Mouse (Mus musculus) layer of hippocampus, postnatal 14 days (tissue): ENCODE measurements around the gene C77080. TPM values are rescaled to one million over a fixed set of nuclear protein-coding genes. Genes with fewer than 3 reads are reported as not detected.

Source experiments
- DNase-seq, 2 experiments: peaks; one replicate each; pipeline ENCODE4 v3.0.0; 2021 to 2022; ENCODE audit warnings: low spot score in 2 of 2, mixed read lengths in 1 of 2
- long read RNA-seq, 2 experiments: library from polyadenylated mRNA; stranded (forward); transcript quantifications; one replicate each; pipeline ENCODE4 v2.0.0; 2021
- total RNA-seq, 2 experiments: library from RNA; stranded (reverse); gene quantifications; 2 replicates each; pipeline ENCODE4 v1.2.3; 2021

Gene C77080
- total RNA-seq, result 10 to 100 TPM; 10.7 to 11.7 TPM
- long read RNA-seq, experiment 1, partial matches to known transcripts, result 6 of 21 reads
- long read RNA-seq, experiment 1, other reads (novel, unspliced or antisense), result 15 of 21 reads
- long read RNA-seq, experiment 2, full-length matches to known transcripts, result 1 of 70 reads
- long read RNA-seq, experiment 2, partial matches to known transcripts, result 8 of 70 reads
- long read RNA-seq, experiment 2, other reads (novel, unspliced or antisense), result 61 of 70 reads

DNA sequence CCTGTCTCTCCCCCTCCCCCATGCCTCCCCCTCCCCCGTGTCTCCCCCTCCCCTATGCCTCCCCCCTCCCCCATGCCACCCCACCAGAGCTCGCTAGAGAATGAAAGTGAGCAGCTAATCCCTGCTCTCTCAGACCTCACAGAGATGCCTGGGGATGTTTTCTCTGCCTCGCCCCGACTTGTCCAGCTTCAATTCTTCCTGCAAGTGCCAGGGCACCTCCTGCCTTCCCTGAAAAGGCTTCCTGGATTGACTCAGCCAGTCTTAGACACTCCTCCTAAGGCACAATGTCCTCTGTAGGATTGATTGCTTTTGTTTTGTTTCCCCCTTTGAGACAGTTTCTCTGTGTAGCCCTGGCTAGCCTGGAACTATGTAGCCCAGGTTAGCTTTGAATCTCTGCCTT is at the start of gene C77080:
Gene C77080 (minus strand): TSS at position 209 of the 400 bp plus-strand sequence.
- no peak for DNase-seq

DNA sequence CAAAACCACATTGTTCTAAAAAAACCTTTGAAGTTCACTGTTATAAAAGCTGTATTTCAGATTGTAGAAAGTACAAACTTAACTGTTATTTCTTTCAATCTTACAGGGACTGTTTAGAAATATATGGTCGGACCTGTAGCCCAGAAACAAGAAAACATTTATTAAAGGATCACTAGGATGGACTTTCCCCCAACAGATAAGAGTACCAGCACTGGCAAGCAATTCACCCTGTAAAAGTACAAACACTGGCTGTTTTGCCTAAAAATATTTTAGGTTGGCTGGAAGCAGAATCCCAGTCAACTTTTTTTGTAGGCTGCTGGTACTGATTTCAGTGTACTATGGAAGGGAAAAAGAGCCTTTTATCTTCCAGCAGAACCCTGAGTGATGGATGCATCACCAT is 46.7 kb upstream of the C77080 start:
- no peak for DNase-seq

DNA sequence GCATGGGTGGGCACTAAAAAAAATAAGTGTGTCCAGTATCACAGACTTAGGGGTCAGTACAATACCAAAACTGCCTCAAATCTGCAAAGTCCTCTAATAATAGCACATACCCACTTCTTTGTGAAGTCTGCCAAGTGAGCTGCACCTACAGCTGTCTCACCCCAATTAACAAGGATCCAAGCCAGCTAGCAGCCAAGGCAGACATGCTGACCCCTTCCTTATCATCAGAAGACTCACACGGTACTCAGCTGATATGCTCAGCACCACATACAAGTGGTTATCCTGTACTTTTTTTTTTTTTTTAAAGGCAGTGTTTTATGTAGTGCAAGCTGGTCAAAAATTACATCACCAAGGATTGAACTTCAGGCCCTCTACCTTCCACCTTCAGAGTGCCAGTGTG is 43.1 kb upstream of the C77080 start:
- no peak for DNase-seq

DNA sequence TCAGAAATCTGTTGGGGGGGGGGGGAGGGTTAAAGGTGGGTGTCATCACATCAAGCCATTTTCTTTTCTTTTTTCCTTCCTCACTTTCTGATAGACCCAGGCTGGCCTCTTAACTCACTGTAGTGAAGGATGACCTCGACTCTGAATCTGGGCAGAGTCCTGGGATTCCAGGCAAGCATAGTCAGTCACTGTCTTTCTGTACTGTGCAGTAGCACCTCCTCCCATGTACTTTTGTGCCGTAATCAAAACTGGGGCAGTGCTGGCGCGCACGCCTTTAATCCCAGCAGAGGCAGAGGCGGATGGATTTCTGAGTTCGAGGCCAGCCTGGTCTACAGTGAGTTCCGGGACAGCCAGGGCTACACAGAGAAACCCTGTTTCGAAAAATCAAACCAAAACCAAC is 42.6 kb upstream of the C77080 start:
- DNase-seq, result no peak

DNA sequence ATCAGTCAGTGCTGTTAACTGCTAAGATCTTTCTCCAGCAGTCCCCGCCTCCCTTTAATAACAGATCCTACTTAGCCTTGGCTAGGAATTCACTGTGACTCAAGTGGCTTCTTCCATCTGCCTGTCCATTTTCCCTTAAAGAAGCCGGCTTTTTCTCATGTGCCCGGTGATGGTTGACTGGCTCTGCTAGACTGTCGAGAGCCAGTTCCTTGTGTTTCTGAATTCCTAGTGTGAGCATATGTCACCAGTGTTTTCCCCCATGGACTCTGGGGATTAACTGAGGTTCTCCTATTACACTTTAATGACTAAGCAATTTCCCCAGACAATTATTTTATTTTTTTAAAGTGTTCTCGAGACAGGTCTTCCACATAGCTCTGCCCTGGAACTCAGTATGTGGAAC is 42.2 kb upstream of the C77080 start:
- no peak for DNase-seq

DNA sequence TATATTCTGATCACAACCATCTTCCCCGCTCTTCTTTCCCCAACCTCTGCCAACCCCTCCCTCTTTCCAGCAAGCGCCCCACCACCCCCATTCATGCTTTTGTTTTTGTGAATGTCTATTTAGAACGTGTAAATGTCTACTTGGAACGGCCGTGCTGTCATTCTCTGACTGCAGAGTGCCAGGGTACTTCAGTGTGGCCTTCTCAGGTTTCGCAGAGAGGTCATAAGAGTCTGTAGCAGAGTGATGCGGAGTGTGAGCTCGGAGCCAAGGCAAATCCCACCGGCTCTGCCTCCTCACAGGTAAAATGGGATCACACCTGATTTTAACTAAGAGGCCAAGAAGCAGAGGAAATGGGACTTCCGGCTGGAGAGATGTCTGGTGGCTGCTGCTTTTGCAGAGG is 37.9 kb upstream of the C77080 start:
- DNase-seq, result no peak

DNA sequence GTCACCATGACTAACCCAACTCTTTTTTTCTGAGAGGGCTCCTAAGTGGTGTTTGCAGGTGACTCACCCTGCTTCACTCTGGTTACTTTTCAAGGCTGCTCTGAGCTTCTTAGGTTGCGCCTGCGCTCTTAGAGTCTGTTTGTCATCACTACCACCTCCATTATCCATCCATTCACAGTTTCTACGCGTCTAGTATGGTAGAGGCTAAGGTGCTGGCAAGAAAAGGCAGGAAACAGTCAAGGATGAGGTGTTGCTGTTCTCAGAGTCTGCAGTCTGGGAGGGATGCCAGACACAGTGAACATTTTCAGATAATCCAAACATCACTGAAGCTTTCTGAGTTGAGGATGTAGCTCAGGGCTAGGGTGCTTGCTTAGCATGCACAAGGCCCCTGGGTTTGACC is 36.5 kb upstream of the C77080 start:
- no peak for DNase-seq

DNA sequence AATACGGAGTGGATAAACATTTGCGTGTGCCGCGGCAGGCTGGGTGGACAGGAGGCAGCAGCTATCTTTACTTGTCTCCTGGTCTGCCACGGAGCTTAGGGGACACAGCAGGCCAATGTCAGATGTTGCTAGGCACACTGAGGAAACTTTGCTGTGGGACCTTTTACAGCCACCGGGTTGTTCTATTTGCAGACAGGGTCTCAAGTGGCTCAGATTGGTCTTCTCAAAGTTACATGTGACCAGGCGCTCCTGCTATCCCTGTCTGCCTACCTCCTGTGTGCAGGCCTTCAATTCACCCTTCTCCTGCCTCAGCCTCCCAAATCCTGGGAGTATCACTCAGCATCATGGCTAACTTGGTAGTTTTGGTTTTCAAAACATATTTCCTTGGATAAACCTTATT is 34.9 kb upstream of the C77080 start:
- DNase-seq, result no peak

DNA sequence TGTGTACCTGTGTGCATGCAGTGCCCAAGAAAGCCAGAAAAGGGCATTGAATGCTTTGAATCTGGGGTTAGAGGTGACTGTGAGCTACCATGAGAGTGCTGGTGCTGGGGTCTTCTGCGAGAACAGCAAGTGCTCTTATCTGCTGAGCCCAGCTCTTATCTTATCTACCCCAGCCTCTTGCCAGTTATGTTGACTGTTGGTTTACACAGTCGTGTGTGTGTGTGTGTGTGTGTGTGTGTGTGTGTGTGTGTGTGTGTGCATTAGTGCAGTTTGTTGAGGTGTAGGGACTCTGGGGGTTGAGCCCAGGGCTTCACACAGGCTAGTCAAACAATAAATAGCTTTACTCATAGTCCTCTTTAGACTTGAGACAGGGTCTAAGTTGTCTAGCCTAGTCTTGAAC is 34.0 kb upstream of the C77080 start:
- DNase-seq, result no peak

DNA sequence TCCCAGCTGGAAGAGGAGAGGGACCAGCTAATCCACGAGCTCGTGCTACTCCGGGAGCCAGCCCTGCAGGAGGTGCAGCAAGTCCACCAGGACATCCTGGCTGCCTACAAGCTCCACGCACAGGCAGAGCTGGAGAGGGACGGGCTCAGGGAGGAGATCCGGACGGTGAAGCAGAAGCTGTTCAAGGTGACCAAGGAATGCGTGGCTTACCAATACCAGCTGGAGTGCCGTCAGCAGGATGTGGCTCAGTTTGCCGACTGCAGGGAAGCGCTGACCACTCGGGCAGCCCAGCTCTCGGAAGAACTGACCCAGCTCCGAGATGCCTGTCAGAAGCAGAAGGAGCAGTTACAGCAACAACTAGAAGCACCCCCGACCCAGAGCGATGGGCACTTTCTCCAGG is 32.5 kb upstream of the C77080 start:
- DNase-seq, result no peak

DNA sequence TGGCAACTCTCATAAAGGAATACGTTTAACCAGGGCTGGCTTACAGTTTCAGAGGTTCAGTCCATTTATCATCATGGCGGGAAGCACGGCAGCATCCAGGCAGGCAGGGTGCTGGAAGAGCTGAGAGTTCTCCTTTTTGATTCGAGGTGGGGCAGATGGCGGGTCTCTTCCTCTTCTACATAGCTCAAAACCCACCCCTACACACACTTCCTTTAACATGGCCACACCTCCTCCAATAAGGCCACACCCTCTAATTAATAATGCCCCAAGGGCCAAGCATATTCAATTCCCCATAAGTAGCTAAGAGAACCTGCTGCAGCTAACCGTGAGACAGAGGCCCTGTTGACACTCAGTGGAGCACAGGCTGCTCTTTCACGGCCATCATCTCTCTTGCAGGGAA is 31.6 kb upstream of the C77080 start:
- no peak for DNase-seq

DNA sequence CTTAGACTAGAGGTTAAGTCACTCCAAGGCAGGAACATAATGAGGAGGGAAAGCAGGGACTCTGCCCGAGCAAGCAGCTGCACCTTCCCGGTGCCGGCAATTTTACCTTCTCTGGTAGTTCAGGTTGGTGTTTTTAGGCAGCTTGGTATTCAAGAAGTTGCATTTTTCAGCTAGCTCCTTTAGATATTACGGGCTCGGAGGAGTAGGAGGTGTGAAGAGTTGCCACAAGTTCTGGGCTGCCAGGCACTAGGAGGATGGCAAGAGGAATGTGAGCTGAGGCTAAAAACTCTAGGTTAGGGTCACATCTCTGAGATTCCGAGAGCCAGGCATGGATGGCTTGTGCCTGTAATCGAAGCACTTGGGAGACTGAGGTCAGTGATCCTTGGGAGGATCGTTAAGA is 28.5 kb upstream of the C77080 start:
- DNase-seq, result no peak

DNA sequence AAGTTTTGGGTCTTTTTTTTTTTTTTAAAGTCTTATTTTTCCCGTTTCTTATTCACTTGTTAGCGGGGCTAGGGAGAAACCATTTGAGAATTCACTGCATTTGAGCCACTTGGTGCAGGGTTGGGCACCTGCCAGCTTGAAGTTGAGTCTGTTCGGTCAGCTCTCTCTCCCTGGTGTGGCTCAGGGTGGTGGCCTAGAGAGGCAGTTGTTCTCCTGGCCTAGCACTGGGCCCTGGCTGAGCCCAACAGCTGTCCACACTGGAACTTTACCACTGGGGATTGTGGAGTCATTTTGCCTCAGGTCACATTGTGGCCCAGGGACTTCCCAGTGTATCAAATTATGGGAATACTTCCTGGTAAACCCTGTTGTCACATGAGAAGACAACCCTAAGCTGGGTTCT is 26.9 kb upstream of the C77080 start:
- no peak for DNase-seq

DNA sequence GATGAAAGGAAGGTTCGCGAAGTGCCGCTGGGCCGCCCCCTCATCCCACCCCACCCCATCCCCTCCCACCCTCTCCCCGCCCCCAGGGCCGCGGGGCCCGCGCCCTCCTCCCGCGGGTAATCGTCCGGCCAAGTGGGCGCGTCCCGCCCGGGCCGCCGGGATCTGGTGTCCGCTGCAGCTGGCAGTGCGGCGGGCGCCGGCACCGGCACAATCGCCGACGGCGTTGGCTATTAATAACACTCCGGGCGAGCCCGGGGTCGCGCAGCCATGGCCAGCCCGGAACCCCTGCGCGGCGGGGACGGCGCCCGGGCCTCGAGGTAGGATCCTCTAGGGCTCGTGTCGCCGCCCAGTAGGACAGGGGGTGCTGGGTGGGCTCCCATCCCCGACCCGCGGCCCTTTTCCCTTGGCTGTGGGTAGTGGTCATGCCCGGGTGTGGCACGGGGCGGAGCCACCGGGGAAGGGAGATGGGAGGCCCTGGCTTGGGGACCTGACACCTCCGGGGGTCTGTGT is 26.3 kb upstream of the C77080 start, which contains the start of gene Sync:
Gene Sync (plus strand): TSS at position 146 of the 510 bp plus-strand sequence.
- no peak for DNase-seq

DNA sequence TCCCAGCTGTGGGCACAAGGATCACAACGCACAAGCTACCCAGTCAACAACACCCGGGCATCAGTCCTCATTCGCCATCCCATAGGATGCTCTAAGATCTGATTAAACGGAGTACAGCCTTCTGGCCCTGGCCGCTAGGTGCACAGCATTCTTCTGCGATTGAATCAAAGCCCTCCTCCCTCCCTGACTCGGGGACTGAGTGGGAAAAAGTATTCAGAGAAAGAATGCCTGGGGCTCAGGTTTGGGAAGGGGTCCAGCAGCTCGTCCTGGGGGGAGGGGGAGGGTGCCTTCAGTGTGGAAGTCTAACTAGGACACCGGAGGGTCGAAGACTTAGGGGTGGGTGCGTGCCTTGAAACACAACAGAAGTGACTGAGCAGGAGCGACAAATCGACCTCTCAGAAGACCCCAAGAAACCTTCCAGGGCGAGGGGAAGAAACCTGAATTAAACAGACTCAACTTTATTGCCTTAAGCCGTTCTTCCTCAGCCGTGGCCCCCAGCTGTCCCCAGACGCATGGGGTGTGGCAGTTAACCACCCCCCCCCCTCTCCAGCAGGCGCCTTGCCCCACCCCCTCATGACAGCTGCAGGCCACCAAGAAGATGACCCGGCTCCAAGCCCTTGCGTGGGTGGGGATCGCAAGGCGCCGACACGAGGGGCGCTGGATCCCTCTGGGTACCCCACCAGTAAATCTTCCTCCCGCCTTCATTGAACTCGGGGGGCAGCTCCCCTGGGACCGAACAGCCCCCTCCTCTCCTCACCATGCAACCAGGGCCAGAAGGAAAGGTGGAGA is 25.7 kb upstream of the C77080 start:
- no peak for DNase-seq

DNA sequence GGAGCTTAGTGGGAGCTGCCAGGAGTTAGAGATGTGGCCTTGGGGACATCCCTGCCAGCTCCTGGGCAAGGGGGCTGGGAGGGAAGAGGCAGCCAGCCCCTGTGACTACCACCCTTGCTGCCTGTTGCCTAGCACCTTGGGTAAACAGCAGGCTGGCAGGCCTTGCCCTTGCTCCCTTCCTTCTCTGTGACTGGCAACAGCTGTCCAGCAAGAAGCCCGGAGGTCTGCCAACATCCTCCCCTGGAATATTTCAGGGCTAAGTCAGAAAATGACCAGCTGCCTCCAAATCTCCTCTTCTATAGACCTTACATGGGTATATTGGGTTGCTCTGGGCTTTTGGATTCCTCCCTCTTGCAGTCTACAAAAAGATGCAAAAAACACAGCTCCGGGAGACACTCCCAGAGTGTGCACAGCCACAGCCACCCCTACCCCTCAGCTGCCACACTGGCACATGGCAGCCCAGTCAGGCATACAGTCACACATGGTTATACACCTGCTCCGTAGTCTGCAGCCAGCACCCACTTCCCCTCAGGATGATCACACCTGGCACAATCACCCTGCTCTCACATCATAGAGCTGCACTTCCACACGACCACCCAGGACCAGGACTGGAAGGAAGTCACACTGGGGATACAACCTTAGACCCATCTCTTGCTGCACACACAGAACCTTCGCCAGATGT is 24.9 kb upstream of the C77080 start:
- no peak for DNase-seq

DNA sequence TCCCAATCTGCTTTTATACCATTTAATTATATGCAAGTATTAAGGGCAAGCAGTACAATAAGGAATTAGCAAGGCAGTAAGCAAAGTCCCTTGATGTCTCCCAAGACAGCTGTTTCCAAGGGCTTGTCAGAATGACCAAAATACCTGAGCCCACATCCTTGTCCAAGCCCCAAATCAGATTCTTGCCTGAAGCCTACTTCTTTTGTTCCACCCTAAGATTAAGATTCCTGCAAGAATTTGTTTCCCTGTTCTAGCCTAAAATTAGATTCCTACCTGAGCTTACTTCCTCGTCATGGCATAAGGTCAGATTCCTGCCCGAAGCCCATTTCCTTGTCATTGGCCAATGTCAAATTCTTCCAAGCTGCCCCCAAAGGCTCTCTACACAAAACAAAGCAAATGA is 23.5 kb upstream of the C77080 start:
- no peak for DNase-seq

DNA sequence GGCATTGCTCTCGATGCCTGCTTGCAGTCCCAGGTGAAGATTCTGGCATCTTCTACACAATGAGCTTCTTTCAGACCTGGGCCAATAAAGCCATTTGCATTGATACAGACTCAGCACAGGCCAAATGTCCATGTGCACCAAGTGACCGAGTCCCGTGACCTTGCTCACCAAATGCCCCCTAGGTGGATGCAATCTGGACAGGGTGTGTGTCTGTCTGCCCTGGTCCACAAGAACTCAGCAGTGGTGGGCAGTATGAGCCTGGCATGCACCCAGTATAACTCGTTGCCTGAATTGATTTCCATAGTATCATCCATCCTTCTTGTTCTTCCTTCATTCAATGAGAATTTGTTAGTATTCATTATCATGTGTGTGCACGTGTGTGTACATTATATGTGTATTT is 22.0 kb upstream of the C77080 start:
- DNase-seq, result no peak

DNA sequence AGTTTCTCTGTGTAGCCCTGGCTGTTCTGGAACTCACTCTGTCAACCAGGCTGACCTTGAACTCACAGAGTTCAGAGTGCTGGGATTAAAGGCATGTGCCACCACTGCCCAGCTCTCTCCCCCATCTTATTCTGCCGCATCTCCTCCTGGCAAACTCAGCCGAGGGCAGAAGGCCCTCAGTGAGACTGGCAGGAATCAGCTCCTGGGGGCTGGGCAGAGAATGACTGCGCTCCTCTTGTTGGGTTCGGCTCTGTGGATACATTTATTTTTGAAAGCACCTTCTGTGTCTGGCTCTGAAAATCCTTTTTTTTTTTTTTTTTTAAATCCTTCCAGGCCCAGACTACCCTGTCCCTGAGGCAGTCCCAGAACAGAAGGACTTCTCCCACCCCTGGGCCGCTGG is 21.6 kb upstream of the C77080 start:
- no peak for DNase-seq

DNA sequence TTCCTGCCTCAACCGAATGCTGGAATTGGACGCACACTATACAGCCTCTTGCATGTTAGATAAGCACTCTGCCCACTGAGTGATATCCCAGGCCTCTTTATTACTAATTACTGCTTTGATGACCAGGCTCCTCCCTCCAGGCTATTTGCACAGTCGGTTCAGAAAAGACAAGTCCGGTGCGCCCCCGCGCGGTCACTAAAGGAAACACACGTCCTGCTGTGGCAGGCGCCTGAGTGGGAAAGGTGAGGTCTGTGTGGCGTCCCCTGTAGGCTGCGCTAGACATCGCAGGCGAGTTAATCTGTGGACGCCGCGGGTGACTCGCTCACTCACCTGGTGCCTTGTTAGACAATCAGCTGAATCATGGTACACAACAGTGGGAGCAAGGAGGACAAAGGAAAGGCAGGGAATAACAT is 15.3 kb upstream of the C77080 start:
- DNase-seq, result peak; percentile 95 to 96

DNA sequence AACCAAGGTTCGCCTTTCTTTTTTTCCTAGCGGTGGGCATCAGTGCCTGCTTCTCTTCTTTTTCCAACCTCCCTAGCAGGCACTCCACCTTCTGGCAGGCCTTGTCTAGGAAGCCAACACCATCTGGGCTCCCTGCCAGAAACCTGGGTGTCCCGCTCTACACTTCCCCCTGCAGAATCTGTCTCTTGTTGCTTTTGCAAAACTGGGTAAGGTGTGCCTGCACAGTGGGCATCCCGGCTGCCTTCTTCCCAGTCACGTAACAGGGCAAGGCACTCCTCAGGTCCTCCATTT is 11.5 kb upstream of the C77080 start:
- DNase-seq, result no peak

DNA sequence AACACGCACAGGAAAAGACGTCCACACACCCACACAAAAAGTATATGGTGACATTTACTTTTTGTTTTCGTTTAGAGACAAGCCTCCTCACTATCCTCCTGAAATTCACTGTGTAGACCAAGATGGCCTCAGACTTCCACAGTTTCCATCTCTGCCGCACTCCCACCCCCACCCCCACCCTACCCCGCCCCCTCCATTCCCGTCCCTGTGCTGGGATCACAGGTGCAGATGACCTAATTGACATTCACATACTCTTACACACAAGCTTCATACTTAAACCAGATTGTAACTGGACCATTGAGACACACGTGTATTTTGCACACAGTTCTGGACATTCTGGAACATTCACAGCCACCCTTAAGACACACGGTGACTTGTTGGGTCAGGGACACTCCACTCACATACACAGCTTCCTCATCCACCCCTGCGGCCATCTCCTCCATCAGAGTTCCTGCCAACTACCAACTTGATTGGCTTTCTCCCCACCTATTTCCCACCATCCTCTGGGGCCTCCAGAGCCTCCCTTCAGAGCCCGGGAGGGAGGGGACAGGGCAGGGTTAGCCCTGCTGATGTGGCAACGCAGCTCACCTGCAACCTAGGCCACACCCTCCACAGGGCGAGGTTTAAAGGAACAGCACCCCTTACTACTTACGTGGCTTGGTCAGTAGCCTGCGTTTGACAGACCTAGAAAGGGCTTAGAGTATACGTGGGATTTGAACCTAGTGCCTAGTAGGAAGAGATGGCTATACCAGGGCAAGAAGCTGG is 11.0 kb upstream of the C77080 start:
- no peak for DNase-seq
